37 mouse cellular contexts compared by ENCODE assay signal in genomic region chr3:92467424-92467823, GRCm38 (mm10). TPM values are rescaled to one million over a fixed set of nuclear protein-coding genes. Genes with fewer than 3 reads are reported as not detected.
DNase-seq lines count a peak whose midpoint lies in the region; ATAC-seq and TF ChIP-seq lines count a peak whose summit lies in the region.
"Had no signal": no experiment of that assay in that cellular context is flagged by ENCODE, and none has a peak within 500 bp of the region (broad histone marks: within the 10 kb centered on the region; RNA-seq: fewer than 3 reads in every experiment).

No protein-coding gene starts in this region.

- no peak overlapping the region for H3K4me3 ChIP-seq in midbrain, postnatal 0 days (ENCODE audit: low read depth, low read length)
- no peak overlapping the region for H3K4me3 ChIP-seq in midbrain, embryonic 14.5 days (replicated peaks; ENCODE audit: low read depth, low read length)
- no peak overlapping the region for H3K4me3 ChIP-seq in embryonic fibroblast, embryonic 13.5 days (ENCODE audit: insufficient read depth, low read length)
- no peak overlapping the region for H3K4me3 ChIP-seq in liver, postnatal 0 days (ENCODE audit: low read depth, low read length)
- H3K4me3 ChIP-seq: embryonic facial prominence, embryonic 15.5 days; erythroblast, embryonic 14.5 days; forebrain, embryonic 12.5 days; forebrain, embryonic 15.5 days; hindbrain, embryonic 12.5 days; hindbrain, embryonic 15.5 days had no signal

- no peak for ATAC-seq in midbrain, postnatal 0 days (ENCODE audit: low FRiP score)
- no peak for ATAC-seq in midbrain, embryonic 14.5 days (ENCODE audit: low FRiP score, low TSS enrichment)
- ATAC-seq in liver, postnatal 0 days = no peak
- ATAC-seq: activated CD4-positive, CD25-positive, alpha-beta regulatory T cell, adult 4 months; forebrain, embryonic 15.5 days had no signal

- no peak for TF ChIP-seq CTCF in midbrain, postnatal 0 days (IDR thresholded peaks at IDR 0.05)
- no peak for TF ChIP-seq CTCF in embryonic fibroblast, embryonic 13.5 days (IDR thresholded peaks at IDR 0.05; ENCODE audit: borderline replicate concordance, insufficient read depth, low read length)
- no peak for TF ChIP-seq CTCF in liver, postnatal 0 days (IDR thresholded peaks at IDR 0.05; ENCODE audit: low read depth)

- no peak overlapping the region for H3K9ac ChIP-seq in midbrain, postnatal 0 days (replicated peaks; ENCODE audit: low read length, poor library complexity, severe bottlenecking)
- no peak overlapping the region for H3K9ac ChIP-seq in midbrain, embryonic 14.5 days (replicated peaks; ENCODE audit: low read length)
- no peak overlapping the region for H3K9ac ChIP-seq in liver, postnatal 0 days (replicated peaks)
- H3K9ac ChIP-seq: embryonic facial prominence, embryonic 15.5 days; forebrain, embryonic 12.5 days; forebrain, embryonic 15.5 days; hindbrain, embryonic 12.5 days; hindbrain, embryonic 15.5 days had no signal

- no peaks in the 10 kb centered on the region for H3K4me1 ChIP-seq in midbrain, postnatal 0 days (ENCODE audit: insufficient read depth, low read length)
- no peaks in the 10 kb centered on the region for H3K4me1 ChIP-seq in midbrain, embryonic 14.5 days (ENCODE audit: control insufficient read depth, insufficient read depth, low read length)
- peaks cover 5% of the 10 kb centered on the region for H3K4me1 ChIP-seq in embryonic fibroblast, embryonic 13.5 days (ENCODE audit: control insufficient read depth, insufficient read depth, low read length)
- no peaks in the 10 kb centered on the region for H3K4me1 ChIP-seq in liver, postnatal 0 days (ENCODE audit: insufficient read depth)
- H3K4me1 ChIP-seq: embryonic facial prominence, embryonic 15.5 days; forebrain, embryonic 12.5 days; forebrain, embryonic 15.5 days; hindbrain, embryonic 12.5 days; hindbrain, embryonic 15.5 days had no signal

- DNase-seq in midbrain, postnatal 0 days (ENCODE audit: low spot score) = peak; percentile 1
- no peak for DNase-seq in midbrain, embryonic 14.5 days
- DNase-seq in Muller cell, postnatal 12 days (ENCODE audit: inconsistent ontology term) = peak; percentile 13
- no peak for DNase-seq in kidney, postnatal 10 days
- DNase-seq in liver, postnatal 0 days = no peak
- DNase-seq: adrenal gland, postnatal 14 days; B cell, adult 2 months; cerebellum, adult 11 months; cerebellum, adult 2 months; cerebellum, adult 9-11 months; cerebellum, postnatal 25 days; embryo, embryonic 11 days; gastrocnemius, postnatal 25 days; kidney, adult 11 months had no signal

- no peaks in the 10 kb centered on the region for H3K9me3 ChIP-seq in midbrain, postnatal 0 days (ENCODE audit: low read length)
- no peaks in the 10 kb centered on the region for H3K9me3 ChIP-seq in midbrain, embryonic 14.5 days (ENCODE audit: control insufficient read depth, low read length)
- H3K9me3 ChIP-seq in liver, postnatal 0 days (ENCODE audit: low read length) = no peaks in the 10 kb centered on the region
- H3K9me3 ChIP-seq: embryonic facial prominence, embryonic 15.5 days; forebrain, embryonic 12.5 days; forebrain, embryonic 15.5 days; G1E; hindbrain, embryonic 12.5 days; hindbrain, embryonic 15.5 days had no signal

- no peaks in the 10 kb centered on the region for H3K36me3 ChIP-seq in midbrain, postnatal 0 days (ENCODE audit: insufficient read depth, low read length)
- H3K36me3 ChIP-seq in midbrain, embryonic 14.5 days (ENCODE audit: control insufficient read depth, insufficient read depth, low read length) = no peaks in the 10 kb centered on the region
- H3K36me3 ChIP-seq in liver, postnatal 0 days (replicated peaks; ENCODE audit: insufficient read depth, low read length) = no peaks in the 10 kb centered on the region
- H3K36me3 ChIP-seq: embryonic facial prominence, embryonic 15.5 days; forebrain, embryonic 12.5 days; forebrain, embryonic 15.5 days; G1E; hindbrain, embryonic 12.5 days; hindbrain, embryonic 15.5 days had no signal

- H3K27me3 ChIP-seq in midbrain, postnatal 0 days (ENCODE audit: insufficient read depth, low read length) = no peaks in the 10 kb centered on the region
- no peaks in the 10 kb centered on the region for H3K27me3 ChIP-seq in midbrain, embryonic 14.5 days (ENCODE audit: control insufficient read depth, insufficient read depth, low read length)
- H3K27me3 ChIP-seq in liver, postnatal 0 days (ENCODE audit: insufficient read depth, low read length) = no peaks in the 10 kb centered on the region
- H3K27me3 ChIP-seq: CH12.LX; embryonic facial prominence, embryonic 15.5 days; forebrain, embryonic 12.5 days; forebrain, embryonic 15.5 days; hindbrain, embryonic 12.5 days; hindbrain, embryonic 15.5 days had no signal

- H3K4me2 ChIP-seq in midbrain, postnatal 0 days (ENCODE audit: low read depth, low read length, poor library complexity, severe bottlenecking) = no peak overlapping the region
- no peak overlapping the region for H3K4me2 ChIP-seq in midbrain, embryonic 14.5 days (ENCODE audit: low read length)
- H3K4me2 ChIP-seq in liver, postnatal 0 days (ENCODE audit: low read depth, low read length) = no peak overlapping the region
- H3K4me2 ChIP-seq: embryonic facial prominence, embryonic 15.5 days; forebrain, embryonic 12.5 days; forebrain, embryonic 15.5 days; heart, embryonic 11.5 days; hindbrain, embryonic 12.5 days; hindbrain, embryonic 15.5 days had no signal

- no peak for TF ChIP-seq POLR2A in embryonic fibroblast, embryonic 13.5 days (IDR thresholded peaks at IDR 0.05; ENCODE audit: low read depth, low read length)

- TF ChIP-seq EP300 in liver, postnatal 0 days (IDR thresholded peaks at IDR 0.05; ENCODE audit: low read depth) = no peak

- no peak overlapping the region for H3K27ac ChIP-seq in midbrain, postnatal 0 days (ENCODE audit: low read depth, low read length)
- H3K27ac ChIP-seq in midbrain, embryonic 14.5 days (replicated peaks; ENCODE audit: low read depth, low read length) = no peak overlapping the region
- peak overlapping the region; percentile 71 for H3K27ac ChIP-seq in embryonic fibroblast, embryonic 13.5 days (ENCODE audit: insufficient read depth, low read length)
- H3K27ac ChIP-seq in liver, postnatal 0 days (ENCODE audit: low read depth) = no peak overlapping the region
- H3K27ac ChIP-seq: embryonic facial prominence, embryonic 15.5 days; forebrain, embryonic 12.5 days; forebrain, embryonic 15.5 days; hindbrain, embryonic 12.5 days; hindbrain, embryonic 15.5 days had no signal

RNA-seq across cellular contexts. Expression of gene Sprr3, which starts 8.9 kb away (rescaled TPM):
- not detected in 2 replicates for total RNA-seq in midbrain, postnatal 0 days (2014; rRNA removed)
- not detected in 2 replicates for polyA plus RNA-seq in midbrain, postnatal 0 days (2015; fragmentation: Nextera tagmentation; extraction: Ambion mirVana)
- polyA plus RNA-seq in midbrain, embryonic 14.5 days (2014; fragmentation: Nextera tagmentation; extraction: Ambion mirVana) = not detected in 2 replicates
- polyA plus RNA-seq in embryonic fibroblast, embryonic 13.5 days (2011; ENCODE audit: insufficient read length, low read depth, missing spikeins) = 0.42 TPM in 1 of 2 replicates, not detected in the other
- not detected in 2 replicates for polyA plus RNA-seq in liver, postnatal 0 days (2015; fragmentation: Nextera tagmentation; extraction: Ambion mirVana)
- total RNA-seq: adrenal gland, adult 18-20 months; adrenal gland, postnatal 14 days; adrenal gland, postnatal 4 days; CH12.LX; gastrocnemius, adult 8-10 months; gastrocnemius, postnatal 25 days; heart, adult 8-10 months; heart, postnatal 25 days; hematopoietic stem cell, adult 5-6 weeks had no signal
- polyA plus RNA-seq: activated CD4-positive, CD25-positive, alpha-beta regulatory T cell, adult 4 months; cerebellum, adult 2 months; cortical plate, adult 2 months; embryonic facial prominence, embryonic 11.5 days; erythroblast, embryonic 14.5 days; forebrain, embryonic 12.5 days; forebrain, embryonic 15.5 days; G1E; gonadal fat pad, adult 2 months; heart, embryonic 11.5 days; heart, embryonic 14.5 days; heart, postnatal 0 days; hindbrain, embryonic 12.5 days; hindbrain, embryonic 15.5 days; intestine, embryonic 14.5 days had no signal

RNA-seq across cellular contexts. Expression of gene Sprr1a, which starts 18.3 kb away (rescaled TPM):
- not detected in 2 replicates for total RNA-seq in midbrain, postnatal 0 days (2014; rRNA removed)
- not detected in 2 replicates for polyA plus RNA-seq in midbrain, postnatal 0 days (2015; fragmentation: Nextera tagmentation; extraction: Ambion mirVana)
- polyA plus RNA-seq in midbrain, embryonic 14.5 days (2014; fragmentation: Nextera tagmentation; extraction: Ambion mirVana) = not detected in 2 replicates
- 1.7 TPM in 1 of 2 replicates, not detected in the other for polyA plus RNA-seq in embryonic fibroblast, embryonic 13.5 days (2011; ENCODE audit: insufficient read length, low read depth, missing spikeins)
- 0.14 TPM in 1 of 2 replicates, not detected in the other for polyA plus RNA-seq in liver, postnatal 0 days (2015; fragmentation: Nextera tagmentation; extraction: Ambion mirVana)
- total RNA-seq: adrenal gland, adult 18-20 months; adrenal gland, postnatal 14 days; CH12.LX; G1E; gastrocnemius, adult 8-10 months; gastrocnemius, postnatal 25 days; heart, postnatal 25 days; hematopoietic stem cell, adult 5-6 weeks had no signal
- polyA plus RNA-seq: activated CD4-positive, CD25-positive, alpha-beta regulatory T cell, adult 4 months; erythroblast, embryonic 14.5 days; forebrain, embryonic 12.5 days; forebrain, embryonic 15.5 days; G1E; heart, embryonic 14.5 days; hindbrain, embryonic 12.5 days; hindbrain, embryonic 15.5 days had no signal

RNA-seq across cellular contexts. Expression of gene Sprr1b, which starts 28.8 kb away (rescaled TPM):
- not detected in 2 replicates for total RNA-seq in midbrain, postnatal 0 days (2014; rRNA removed)
- polyA plus RNA-seq in midbrain, postnatal 0 days (2015; fragmentation: Nextera tagmentation; extraction: Ambion mirVana) = not detected in 2 replicates
- polyA plus RNA-seq in midbrain, embryonic 14.5 days (2014; fragmentation: Nextera tagmentation; extraction: Ambion mirVana) = not detected in 2 replicates
- not detected in 2 replicates for polyA plus RNA-seq in embryonic fibroblast, embryonic 13.5 days (2011; ENCODE audit: insufficient read length, low read depth, missing spikeins)
- polyA plus RNA-seq in liver, postnatal 0 days (2015; fragmentation: Nextera tagmentation; extraction: Ambion mirVana) = not detected in 2 replicates
- total RNA-seq: adrenal gland, adult 18-20 months; adrenal gland, postnatal 14 days; adrenal gland, postnatal 4 days; CH12.LX; G1E; gastrocnemius, adult 8-10 months; gastrocnemius, postnatal 25 days; heart, adult 8-10 months; heart, postnatal 25 days; hematopoietic stem cell, adult 5-6 weeks had no signal
- polyA plus RNA-seq: activated CD4-positive, CD25-positive, alpha-beta regulatory T cell, adult 4 months; cerebellum, adult 2 months; cortical plate, adult 2 months; embryonic facial prominence, embryonic 11.5 days; erythroblast, embryonic 14.5 days; forebrain, embryonic 12.5 days; forebrain, embryonic 15.5 days; G1E; gonadal fat pad, adult 2 months; heart, embryonic 11.5 days; heart, embryonic 14.5 days; heart, postnatal 0 days; hindbrain, embryonic 12.5 days; hindbrain, embryonic 15.5 days; intestine, embryonic 14.5 days had no signal

RNA-seq across cellular contexts. Expression of gene Sprr4, which starts 32.9 kb away (rescaled TPM):
- not detected in 2 replicates for total RNA-seq in midbrain, postnatal 0 days (2014; rRNA removed)
- polyA plus RNA-seq in midbrain, postnatal 0 days (2015; fragmentation: Nextera tagmentation; extraction: Ambion mirVana) = not detected in 2 replicates
- not detected in 2 replicates for polyA plus RNA-seq in midbrain, embryonic 14.5 days (2014; fragmentation: Nextera tagmentation; extraction: Ambion mirVana)
- not detected in 2 replicates for polyA plus RNA-seq in embryonic fibroblast, embryonic 13.5 days (2011; ENCODE audit: insufficient read length, low read depth, missing spikeins)
- not detected in 2 replicates for polyA plus RNA-seq in liver, postnatal 0 days (2015; fragmentation: Nextera tagmentation; extraction: Ambion mirVana)
- total RNA-seq: adrenal gland, adult 18-20 months; adrenal gland, postnatal 14 days; adrenal gland, postnatal 4 days; CH12.LX; G1E; gastrocnemius, adult 8-10 months; gastrocnemius, postnatal 25 days; heart, adult 8-10 months; heart, postnatal 25 days; hematopoietic stem cell, adult 5-6 weeks had no signal
- polyA plus RNA-seq: activated CD4-positive, CD25-positive, alpha-beta regulatory T cell, adult 4 months; cerebellum, adult 2 months; cortical plate, adult 2 months; embryonic facial prominence, embryonic 11.5 days; erythroblast, embryonic 14.5 days; forebrain, embryonic 12.5 days; forebrain, embryonic 15.5 days; G1E; gonadal fat pad, adult 2 months; heart, embryonic 11.5 days; heart, embryonic 14.5 days; heart, postnatal 0 days; hindbrain, embryonic 12.5 days; hindbrain, embryonic 15.5 days; intestine, embryonic 14.5 days had no signal

RNA-seq across cellular contexts. Expression of gene Sprr2k, which starts 35.0 kb away (rescaled TPM):
- not detected in 2 replicates for total RNA-seq in midbrain, postnatal 0 days (2014; rRNA removed)
- polyA plus RNA-seq in midbrain, postnatal 0 days (2015; fragmentation: Nextera tagmentation; extraction: Ambion mirVana) = not detected in 2 replicates
- polyA plus RNA-seq in midbrain, embryonic 14.5 days (2014; fragmentation: Nextera tagmentation; extraction: Ambion mirVana) = not detected in 2 replicates
- 13.2 and 40.5 TPM in 2 replicates for polyA plus RNA-seq in embryonic fibroblast, embryonic 13.5 days (2011; ENCODE audit: insufficient read length, low read depth, missing spikeins)
- polyA plus RNA-seq in liver, postnatal 0 days (2015; fragmentation: Nextera tagmentation; extraction: Ambion mirVana) = 0.18 TPM in 1 of 2 replicates, not detected in the other
- total RNA-seq: adrenal gland, adult 18-20 months; adrenal gland, postnatal 14 days; adrenal gland, postnatal 4 days; CH12.LX; gastrocnemius, adult 8-10 months; gastrocnemius, postnatal 25 days; heart, adult 8-10 months; heart, postnatal 25 days; hematopoietic stem cell, adult 5-6 weeks had no signal
- polyA plus RNA-seq: activated CD4-positive, CD25-positive, alpha-beta regulatory T cell, adult 4 months; cerebellum, adult 2 months; cortical plate, adult 2 months; embryonic facial prominence, embryonic 11.5 days; erythroblast, embryonic 14.5 days; forebrain, embryonic 12.5 days; forebrain, embryonic 15.5 days; G1E; gonadal fat pad, adult 2 months; heart, embryonic 11.5 days; heart, embryonic 14.5 days; heart, postnatal 0 days; hindbrain, embryonic 12.5 days; hindbrain, embryonic 15.5 days had no signal

Comparison
In these comparisons a context has a peak if more than half of its experiments do, and no peak if none do; other contexts are left out.
1. DNase-seq: peak in midbrain, postnatal 0 days (single experiment) and Muller cell, postnatal 12 days (single experiment); none in midbrain, embryonic 14.5 days (single experiment), kidney, postnatal 10 days (single experiment) and liver, postnatal 0 days (single experiment).